Mouse (Mus musculus) kidney, postnatal 36 days (tissue): ENCODE measurements around the gene Sacs.
"Not testable (repeated sequence)": the region's sequence is repeated elsewhere in the genome, so short reads cannot be mapped to it uniquely, and the experiment has no call there.

Experiments used
- DNase-seq, 2 experiments: peaks; one replicate each; pipeline ENCODE4 v3.0.0; 2021 to 2022; ENCODE audit warnings: mixed read lengths in 2 of 2

Sacs gene

DNA sequence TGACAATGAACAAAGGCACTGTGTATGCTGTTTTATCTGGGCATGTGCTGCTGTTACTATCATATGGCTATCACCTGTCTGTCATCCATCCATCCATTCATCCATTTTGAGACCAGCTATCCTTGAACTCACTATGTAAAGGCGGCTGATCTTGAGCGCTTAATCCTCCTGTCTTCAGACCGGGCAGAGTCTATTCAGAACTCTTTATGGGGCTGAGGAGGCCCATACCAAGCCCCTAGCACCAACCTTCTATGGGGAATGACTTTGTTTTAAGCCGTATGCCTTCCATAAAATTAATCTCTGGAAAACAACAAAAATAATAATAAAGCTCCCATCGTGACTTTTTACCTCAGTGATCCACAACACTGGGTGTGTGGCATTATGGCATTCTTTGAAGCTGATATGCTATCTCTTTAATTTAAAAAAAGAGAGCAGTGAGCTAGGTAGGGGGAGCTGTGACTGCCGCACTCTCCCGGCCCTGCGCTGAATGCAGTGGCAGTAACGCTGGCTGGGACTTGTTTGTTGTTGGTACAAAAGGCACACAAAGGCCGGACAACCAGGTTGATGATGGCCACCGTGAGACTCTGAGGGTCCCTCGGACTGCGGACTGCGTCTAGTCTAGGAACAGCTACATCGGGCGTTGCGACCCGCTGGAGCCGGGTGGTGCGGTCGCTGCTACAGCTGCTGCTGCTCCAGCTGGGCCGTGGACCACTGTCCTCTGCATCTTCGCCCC, at the start of gene Sacs:
TSS of gene Sacs (plus strand) at position 464 of the 733 bp plus-strand sequence.
- DNase-seq = peak in 1 of 2 experiments; percentile 9

DNA sequence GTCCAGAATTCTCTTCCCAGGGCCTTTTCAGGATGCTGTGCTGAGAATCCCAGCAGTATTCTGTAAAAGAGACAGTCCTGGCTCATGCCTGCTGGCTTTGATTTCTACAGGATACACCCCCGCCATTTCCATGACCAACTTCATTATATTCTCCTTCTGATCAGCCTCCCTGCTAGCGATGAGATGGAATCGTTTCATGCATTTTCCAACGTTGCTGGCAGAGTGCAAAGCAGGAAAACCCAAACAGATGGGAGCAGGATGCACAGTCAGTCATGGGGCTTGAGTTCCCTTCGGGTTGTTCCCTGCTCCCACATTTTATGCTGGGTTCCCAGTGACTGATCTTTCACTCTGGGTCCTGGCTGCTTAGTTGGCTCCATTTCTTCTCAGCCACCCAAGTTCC, 47.3 kb upstream of the Sacs start:
- DNase-seq = no peak

DNA sequence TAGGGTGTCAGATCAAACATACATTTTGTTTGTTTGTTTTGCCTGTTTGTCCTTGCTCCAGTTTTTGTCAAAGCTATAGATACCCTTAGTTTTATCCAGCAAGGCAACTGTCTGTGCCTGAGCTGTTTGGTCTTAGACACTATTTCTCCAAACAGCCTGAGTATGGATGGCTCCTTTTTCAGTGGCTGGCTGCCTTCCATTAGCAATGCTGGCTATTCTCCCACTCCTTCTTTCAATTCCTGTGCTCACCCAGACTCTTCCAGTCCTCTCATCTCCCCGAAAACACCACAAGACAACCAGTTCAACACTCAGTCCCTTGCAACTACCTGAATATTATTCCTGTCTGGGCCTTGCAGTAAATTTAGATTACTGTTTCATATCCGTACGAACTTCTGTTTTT, 46.2 kb upstream of the Sacs start:
- no peak for DNase-seq

DNA sequence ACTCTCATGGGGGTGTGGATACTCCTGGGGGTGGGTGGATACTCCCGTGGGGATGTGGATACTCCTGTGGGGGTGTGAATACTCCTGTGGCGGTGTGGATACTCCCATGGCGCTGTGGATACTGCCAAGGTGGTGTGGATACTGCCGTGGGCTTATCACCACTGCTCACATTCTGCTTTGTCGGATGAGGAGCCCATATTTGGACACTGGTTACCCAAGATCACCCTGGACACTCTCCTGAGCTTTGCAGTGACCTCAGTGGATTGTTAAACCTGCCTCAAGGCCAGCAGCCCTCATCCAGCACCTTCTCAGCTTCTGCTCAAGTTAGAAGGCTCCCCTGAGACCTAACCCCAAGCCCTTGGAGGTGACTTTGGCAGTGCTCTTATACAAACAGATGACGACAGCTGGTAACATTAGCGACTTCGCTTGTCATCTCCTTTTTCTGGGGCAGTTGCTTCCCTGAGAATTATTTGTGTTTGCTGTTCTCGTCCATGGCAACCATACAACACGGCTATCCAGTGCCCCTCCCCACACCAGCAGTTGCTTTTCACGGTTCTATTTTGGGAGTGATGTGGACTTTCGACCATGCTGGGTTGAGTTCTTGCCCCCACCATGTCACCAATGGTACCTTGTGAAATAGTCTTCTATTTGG, 40.2 kb upstream of the Sacs start:
- DNase-seq = no peak

- DNase-seq = no peak
Measured at GRCm38 (mm10) chr14:61100736-61101135, 37.5 kb upstream of the Sacs start.

- DNase-seq = no peak
Measured at GRCm38 (mm10) chr14:61106404-61106803, 31.9 kb upstream of the Sacs start.

DNA sequence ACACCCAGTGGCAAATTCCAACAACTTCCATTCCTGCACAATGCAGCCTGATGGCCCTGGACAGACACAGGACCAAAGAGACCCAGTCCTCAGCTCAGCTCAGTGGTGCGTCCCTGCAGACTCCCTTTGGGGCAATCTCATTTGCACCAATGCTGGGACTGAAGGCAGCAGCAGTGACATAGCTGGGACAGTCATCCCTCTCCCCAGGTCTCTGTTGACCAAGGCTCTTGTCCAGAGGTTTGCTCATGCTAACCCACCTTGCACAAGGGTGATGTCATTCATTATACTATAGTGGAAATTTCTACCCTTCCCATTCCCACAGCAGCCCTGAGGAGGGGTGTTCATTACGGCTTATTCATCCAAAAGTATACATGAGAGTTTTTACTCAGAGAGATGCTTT, 29.6 kb upstream of the Sacs start:
- DNase-seq = no peak

DNA sequence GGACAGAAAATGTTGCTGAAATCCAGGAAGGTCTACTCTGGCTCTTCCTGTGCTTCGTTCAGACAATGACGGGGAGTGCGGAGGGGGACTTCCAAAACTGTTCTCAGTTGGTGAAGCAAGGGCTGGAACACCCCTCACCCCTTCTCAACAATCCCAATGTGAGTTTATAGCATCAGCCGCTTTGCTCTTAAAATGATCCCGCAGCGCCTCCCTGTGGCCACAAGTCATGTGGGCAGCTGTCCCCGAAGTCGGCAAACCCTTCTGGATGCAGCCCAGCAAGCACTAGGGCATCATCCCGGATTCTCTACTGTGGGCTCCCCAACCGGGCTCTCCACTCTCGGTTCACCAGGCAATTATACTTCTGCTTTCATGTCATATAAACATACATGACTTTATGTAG, 25.9 kb upstream of the Sacs start:
- peak; percentile 43 to 86 for DNase-seq

DNA sequence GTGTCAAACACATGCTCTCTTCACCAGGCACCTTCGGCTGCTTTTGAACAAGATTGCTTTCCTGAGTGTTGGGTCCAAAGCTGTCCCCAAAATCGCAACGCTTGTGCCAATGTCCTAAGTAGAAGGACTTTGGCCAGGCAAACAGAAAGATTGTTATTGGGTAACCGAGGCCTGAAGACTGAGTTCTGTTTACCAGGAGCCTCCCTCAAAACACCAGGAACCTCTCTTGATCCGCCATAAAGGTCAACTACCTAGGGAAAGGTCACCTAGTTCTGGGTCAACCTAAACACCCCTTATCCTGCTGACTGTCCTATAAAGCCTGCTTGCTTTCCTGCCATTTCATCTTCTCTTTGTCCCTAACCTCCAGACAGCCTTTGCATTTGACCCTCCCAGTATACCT, 13.5 kb upstream of the Sacs start:
- DNase-seq = no peak

GRCm38 (mm10) chr14:61125201-61125600, 13.1 kb upstream of the Sacs start:
- DNase-seq = no peak

GRCm38 (mm10) chr14:61127365-61127764, 10.9 kb upstream of the Sacs start:
- not testable (repeated sequence) for DNase-seq

DNA sequence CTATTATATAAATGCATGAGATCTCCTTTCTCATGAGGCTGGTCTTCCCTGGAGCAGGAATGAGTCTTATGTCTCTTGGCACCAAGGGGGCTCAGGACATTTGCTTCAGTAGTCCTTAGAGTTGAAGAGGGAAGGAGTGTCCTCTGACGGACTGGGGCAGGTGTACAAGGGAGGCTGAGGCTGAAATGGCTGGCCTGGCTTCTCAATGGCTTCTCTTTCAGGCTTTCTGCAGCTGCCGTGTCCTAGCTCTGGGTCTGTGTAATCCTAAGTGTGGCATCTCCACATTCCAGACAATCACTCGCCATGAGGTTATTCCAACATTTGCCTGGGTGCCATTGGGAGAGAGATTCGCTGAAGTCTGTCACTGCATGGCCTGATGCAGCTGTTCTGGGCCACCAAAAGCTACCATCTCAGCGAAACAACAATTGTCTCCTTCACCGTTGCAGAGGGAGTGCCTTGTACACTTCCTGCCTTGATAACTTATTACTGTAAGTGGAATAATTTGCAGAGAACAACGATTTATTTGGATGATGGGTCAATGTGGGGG, 9.2 kb upstream of the Sacs start:
- DNase-seq = no peak

- DNase-seq = no peak
Measured at GRCm38 (mm10) chr14:61132556-61132955, 5.7 kb upstream of the Sacs start.

- DNase-seq = no peak
Measured at GRCm38 (mm10) chr14:61134381-61135030, 3.8 kb upstream of the Sacs start.

GRCm38 (mm10) chr14:61137410-61137809, 847 bp upstream of the Sacs start:
- DNase-seq = no peak

GRCm38 (mm10) chr14:61138727-61139067, 440 bp downstream of the Sacs start:
- DNase-seq = no peak

- DNase-seq = no peak
Measured at GRCm38 (mm10) chr14:61143358-61143757, 5.1 kb downstream of the Sacs start.

DNA sequence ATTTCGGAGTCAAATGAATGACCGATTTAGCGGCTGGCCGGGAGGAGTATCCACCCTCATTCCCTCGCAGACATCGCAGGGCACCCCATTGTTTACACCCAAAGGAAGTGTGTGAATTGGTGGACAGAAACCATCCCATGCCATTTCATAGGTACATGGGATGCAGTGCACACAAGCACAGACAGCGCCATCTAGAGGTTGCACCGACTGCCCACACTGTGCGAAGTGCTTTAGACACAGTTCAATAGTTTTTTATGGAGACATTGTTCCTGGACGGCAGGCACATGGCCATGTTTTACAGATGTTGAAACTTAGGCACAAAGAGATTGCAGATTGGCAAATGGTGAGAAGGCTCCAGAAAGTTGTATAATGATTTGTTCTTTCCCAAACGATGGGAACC, 5.6 kb downstream of the Sacs start:
- DNase-seq = peak in 1 of 2 experiments; percentile 56

DNA sequence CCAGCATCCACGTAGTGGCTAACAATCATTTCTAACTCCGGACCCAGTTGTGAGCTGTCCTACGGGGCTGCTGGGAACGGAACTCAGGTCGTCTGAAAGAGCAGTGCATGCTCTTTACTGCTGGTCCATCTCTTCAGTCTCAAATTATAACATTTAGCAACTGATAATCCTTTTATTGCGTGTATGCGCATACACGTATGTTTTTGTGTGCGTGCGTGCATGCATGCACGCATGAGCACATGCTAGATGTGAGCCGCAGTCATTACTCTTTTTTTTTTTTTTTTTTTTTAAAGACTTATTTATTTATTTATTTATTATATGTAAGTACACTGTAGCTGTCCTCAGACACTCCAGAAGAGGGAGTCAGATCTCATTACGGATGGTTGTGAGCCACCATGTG, 12.2 kb downstream of the Sacs start:
- DNase-seq = not testable (repeated sequence)

GRCm38 (mm10) chr14:61154900-61155585, 16.8 kb downstream of the Sacs start:
- DNase-seq = peak in 1 of 2 experiments; percentile 20

DNA sequence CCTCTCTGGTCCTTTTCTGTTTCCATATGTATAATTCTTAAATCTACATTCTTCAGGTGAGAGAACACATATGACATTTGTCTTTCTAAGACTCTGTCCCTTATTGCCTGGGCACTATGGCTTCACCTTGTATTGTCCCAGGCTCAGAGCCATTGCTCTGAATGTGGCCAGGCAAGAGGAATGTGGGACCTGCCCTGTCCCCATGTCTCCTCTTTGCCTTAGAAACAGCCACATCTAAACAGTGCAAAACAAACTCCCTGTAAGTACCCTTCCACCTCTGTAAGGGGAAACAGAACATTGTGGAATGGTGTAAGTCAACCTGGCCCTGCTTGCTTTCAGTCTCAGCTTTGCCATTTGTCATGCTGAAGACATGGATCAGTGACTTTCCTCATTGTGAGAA, 17.4 kb downstream of the Sacs start:
- DNase-seq = no peak

GRCm38 (mm10) chr14:61157426-61157825, 19.2 kb downstream of the Sacs start:
- not testable (repeated sequence) for DNase-seq

- DNase-seq = no peak
Measured at GRCm38 (mm10) chr14:61160920-61161319, 22.7 kb downstream of the Sacs start.
